Mouse (Mus musculus) urinary bladder, postnatal 36 days (tissue): ENCODE data around the gene Wasf1.

Experiments
- DNase-seq, 2 experiments: peaks; one replicate each; pipeline ENCODE4 v3.0.0; 2022; ENCODE audit warnings: low spot score in 2 of 2, mixed read lengths in 1 of 2

Wasf1 gene

DNA sequence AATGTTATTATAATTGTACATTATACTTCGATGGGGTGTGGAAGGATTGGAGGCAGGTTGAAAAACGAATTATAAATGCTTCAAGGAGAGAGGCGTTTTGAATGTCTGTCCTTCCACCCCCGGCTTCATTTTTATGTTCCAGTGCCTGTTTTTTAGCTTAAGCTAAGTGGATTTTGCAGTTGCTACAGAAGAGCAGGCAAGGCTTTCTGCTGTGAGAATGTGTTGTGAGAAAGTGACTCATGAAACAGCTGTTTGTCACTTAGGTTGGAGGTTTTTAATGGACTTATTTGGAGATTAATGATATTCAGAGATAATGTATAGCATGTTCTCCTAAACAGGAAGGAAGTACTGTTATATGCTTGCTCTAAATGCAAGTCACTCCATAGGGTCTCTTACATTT lies 5.9 kb downstream of the Wasf1 start:
- DNase-seq = no peak

DNA sequence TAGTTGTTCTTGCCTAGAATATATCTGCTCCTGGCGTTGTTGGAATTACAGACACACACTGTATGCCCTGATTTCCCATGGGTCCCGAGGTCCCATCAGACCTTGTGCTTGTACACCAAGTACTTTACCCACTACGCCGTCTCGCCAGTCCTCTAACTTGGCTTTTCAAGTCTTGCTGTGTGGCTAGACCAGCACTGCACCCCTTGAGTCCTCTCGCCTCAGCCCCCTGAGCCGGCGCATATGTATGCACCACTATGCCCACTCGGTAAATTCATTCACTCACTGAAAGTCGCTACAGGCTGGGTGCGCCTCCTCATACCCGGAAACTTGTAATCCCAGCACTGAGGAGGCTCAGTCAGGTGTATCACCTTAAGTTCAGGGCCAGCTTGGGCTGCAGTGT lies 12.5 kb downstream of the Wasf1 start:
- no peak for DNase-seq

GRCm38 (mm10) chr10:40896656-40897055 lies 13.4 kb downstream of the Wasf1 start:
- no peak for DNase-seq

DNA sequence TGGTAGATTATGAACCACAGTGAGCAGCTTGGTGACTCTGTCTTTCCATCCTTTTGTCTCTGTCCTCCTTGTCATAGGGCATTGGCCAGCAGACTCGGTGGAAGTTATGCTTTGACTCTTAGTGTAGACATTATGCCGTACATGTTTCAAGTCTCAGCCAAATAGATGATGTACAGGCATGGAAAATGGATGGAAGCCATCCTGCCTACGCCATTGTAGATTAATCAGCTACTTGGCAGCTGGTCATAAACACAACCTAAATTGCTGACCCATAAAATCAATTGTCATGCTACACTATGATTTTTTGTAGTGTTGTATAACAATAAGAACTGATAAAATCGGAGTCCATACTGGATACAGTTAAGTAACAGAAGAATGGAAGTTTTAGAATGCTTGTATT lies 18.5 kb downstream of the Wasf1 start:
- no peak for DNase-seq

GRCm38 (mm10) chr10:40906131-40906530 lies 22.9 kb downstream of the Wasf1 start:
- no peak for DNase-seq

DNA sequence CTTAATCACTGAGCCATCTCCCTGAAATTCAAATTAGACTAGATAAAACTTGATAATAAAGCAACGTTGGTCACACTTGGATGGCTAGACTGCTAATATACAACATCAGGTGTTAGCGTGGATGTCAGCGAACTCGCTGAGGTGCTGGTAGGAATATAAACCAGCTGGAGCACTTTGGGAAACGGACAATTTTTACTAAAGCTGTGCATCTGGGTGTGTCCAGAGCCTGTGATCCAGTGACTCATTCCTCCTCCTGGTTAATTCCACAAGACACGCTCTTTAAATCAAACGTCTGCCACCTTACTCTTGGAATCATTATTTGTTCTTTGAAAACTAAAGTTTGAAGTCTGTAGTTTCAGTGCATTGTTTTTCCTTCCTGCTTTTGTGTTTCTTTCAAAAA lies 23.5 kb downstream of the Wasf1 start:
- no peak for DNase-seq

GRCm38 (mm10) chr10:40908580-40908979 lies 25.3 kb downstream of the Wasf1 start:
- DNase-seq = no peak

DNA sequence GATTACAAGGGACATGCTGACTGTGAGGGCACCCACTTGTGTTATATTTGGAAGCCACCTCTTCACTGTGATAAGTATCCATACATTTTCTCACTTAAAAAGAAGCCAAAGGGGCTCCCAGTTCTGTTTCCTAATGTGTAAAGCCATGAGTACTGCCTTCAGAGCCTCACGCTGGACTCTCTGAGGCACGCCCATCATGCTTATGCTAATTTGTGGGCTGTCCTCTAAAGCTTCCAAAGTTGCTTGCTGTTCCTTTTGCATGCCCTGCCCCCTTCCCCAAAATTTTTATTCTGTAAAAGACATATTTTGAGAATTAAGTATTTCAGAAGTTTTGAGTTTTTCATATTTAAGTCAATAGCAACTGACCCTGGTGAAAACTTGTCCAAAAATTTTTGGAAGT lies 27.5 kb downstream of the Wasf1 start:
- no peak for DNase-seq

DNA sequence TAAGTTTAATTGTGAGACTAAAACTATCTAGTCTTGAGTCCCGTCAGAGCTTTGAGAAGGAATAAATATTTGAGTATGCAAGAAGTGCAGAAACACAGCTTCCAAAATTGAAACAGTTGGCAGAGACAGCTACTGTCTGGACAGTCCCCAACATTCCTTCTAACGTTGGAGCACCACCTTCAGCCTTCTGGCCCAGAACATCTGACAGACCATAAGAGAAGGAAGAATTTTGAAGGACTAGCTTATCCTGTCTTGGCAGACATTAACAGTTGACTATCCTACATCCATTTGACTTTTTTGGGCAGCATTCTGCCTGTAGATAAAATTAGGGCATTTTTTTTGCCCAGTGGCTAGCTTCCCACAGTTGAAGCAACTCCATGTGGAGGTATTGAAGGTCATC lies 32.0 kb downstream of the Wasf1 start:
- no peak for DNase-seq

GRCm38 (mm10) chr10:40918669-40919440 lies 35.6 kb downstream of the Wasf1 start:
- DNase-seq = no peak

DNA sequence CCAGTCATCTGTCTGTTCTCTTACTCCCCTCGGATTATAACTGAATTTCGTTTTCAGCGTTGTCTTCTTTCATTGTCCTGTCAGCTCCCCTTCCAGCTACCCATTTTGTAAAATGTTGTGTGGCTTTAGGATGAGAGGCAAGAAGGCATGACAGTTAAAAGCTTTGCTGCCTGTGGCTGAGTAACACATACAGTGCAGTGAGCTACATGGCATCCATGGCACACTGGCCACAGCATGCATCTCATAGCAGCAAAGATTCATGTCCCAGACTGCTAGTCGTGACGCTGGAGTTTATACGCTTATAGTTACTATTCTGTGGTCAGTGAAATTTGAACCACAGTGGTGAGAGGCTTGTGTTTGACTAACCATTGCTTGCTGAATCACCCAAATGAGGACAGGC lies 36.2 kb downstream of the Wasf1 start:
- no peak for DNase-seq

GRCm38 (mm10) chr10:40932995-40933394 lies 49.7 kb downstream of the Wasf1 start:
- no peak for DNase-seq

DNA sequence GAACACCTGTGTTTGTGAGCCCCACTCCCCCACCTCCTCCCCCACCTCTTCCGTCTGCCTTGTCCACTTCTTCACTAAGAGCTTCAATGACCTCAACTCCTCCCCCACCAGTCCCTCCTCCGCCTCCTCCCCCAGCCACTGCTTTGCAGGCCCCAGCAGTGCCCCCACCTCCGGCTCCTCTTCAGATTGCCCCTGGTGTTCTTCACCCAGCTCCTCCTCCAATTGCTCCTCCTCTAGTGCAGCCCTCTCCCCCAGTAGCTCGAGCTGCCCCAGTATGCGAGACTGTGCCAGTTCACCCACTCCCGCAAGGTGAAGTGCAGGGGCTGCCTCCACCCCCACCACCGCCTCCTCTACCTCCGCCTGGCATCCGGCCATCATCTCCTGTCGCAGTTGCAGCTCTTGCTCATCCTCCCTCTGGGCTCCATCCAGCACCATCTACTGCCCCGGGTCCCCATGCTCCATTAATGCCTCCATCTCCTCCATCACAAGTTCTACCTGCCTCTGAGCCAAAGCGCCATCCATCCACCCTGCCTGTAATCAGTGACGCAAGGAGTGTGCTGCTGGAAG lies 53.0 kb downstream of the Wasf1 start:
- DNase-seq = no peak

- DNase-seq = no peak
Measured at GRCm38 (mm10) chr10:40937569-40937968, 54.3 kb downstream of the Wasf1 start.

- DNase-seq = no peak
Measured at GRCm38 (mm10) chr10:40942688-40943087, 59.4 kb downstream of the Wasf1 start.

GRCm38 (mm10) chr10:40950176-40950575 lies 66.9 kb downstream of the Wasf1 start:
- no peak for DNase-seq

DNA sequence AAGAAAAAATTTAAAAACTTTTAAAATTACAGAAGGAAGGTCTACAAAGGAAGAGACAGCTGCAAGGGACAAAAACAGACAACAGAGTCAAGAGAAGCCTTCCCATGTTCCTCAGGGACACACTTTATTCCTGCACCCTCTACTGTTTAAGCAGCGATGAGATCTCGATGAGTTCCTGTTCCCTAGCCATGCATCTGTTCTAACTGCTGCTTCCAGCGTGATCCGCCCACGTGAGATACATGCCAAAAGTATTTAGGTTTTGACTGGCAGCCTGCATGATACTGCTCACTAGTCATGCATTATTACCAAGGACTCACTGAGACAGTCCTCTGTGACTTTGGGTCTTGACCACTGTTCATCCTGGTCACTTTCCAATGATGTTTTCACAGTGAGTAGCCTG lies 72.9 kb downstream of the Wasf1 start:
- no peak for DNase-seq

DNA sequence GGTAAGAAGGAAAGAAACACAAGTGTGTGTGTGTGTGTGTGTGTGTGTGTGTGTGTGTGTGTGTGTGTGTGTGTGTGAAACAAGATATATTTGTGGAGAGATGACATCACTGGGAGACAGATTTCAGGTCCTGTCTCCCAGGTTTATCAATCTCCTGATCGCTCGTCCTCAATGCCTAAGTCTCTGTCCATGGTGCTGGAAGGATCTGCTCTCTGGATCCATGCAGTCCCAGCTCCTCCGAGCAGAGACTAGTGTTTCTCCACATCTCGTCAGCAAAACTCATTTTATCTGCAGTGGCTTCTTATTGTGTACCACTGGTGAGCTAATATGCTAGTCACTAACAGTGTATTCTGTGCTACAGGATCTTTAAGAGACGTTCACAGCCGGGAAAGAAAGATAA lies 78.1 kb downstream of the Wasf1 start:
- no peak for DNase-seq

DNA sequence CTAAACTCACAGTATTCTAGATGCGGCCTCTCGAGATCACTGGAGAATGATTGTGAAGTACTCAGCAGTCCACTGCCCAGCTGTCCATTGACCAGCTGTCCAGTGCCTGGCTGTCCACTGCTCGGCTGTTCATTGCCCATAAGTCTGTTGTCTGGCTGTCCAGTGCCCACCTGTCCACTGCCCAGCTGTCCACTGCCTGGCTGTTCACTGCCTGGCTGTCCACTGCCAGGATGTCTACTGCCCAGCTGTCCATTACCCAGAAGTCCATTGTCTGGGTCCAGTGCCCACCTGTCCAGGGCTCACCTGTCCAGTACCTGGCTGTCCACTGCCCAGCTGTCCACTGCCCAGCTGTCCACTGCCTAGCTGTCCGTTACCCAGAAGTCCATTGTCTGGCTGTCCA lies 78.7 kb downstream of the Wasf1 start:
- no peak for DNase-seq

GRCm38 (mm10) chr10:40964546-40964945 lies 81.3 kb downstream of the Wasf1 start:
- no peak for DNase-seq

GRCm38 (mm10) chr10:40968551-40968950 lies 85.3 kb downstream of the Wasf1 start:
- DNase-seq = no peak

DNA sequence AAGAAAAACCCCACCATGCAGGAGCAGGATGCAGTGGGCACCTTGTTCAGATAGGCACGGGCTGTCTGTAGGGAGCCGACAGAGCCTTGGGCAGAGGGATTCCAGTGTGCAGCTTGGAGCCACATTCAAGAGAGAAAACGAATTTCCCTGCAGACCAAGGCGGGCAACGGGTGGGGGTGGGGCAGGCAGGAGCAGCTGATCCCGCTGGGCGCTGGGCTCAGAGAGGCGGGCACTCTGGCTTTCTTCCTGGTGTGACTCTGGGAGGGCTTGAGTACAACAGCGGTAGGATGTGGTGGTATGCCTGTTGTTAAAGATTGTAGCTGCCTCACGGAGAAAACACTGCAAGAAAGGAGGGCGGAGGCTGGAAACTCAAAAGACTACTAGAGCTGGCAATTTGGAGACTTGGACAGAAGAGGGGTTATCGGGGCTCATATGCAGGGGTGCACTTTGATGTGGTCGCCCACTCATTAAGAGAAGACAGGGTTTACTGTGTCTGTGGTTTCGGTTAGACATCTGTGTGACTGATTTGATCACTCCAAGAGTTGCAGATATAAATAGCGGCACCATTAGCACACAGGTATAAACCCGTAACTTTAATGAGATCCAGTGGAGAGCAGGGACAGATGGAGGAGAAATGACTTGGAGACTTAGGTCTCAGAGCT lies 86.2 kb downstream of the Wasf1 start:
- DNase-seq = no peak

DNA sequence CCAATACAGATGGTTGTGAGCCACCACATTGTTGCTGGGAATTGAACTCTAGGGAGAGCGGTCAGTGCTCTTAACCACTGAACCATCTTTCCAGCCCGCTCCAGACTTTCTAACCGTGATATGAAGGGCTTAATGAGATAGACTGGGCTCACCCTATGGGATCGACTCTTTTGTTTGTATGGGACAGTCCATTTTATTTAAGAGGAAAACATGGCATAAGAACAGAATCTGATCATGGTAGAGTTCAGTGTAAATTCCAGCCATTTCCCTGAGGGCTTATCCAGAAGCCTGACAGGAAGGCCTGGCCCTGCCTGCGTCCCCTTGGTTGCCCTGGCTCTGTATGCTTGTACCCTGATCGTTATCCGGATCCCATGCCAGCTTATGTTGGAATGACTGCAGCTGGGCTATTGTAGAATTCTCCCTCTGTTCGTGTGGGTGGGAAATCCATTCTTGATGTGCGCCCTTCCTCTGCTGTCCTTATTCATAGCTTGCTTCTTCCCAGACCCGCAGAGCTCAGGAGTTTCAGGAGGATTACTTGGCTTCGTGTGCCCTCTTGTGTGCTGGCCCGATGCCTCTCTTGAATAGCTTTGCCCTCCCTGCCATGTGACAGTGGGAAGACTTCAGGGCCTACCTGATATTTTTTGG lies 87.4 kb downstream of the Wasf1 start:
- no peak for DNase-seq
